In genomic region chr11:11811906-11812480, GRCm38 (mm10) we compare ENCODE assay signal across 8 mouse cellular contexts. TPM values are rescaled to one million over a fixed set of nuclear protein-coding genes. Genes with fewer than 3 reads are reported as not detected.
DNase-seq lines count a peak whose midpoint lies in the region; ATAC-seq lines count a peak whose summit lies in the region.

No protein-coding gene starts in this region.

- peaks cover 26% of the 10 kb centered on the region for H3K4me1 ChIP-seq in limb, embryonic 13.5 days
- H3K4me1 ChIP-seq in midbrain, embryonic 14.5 days (ENCODE audit: control insufficient read depth, insufficient read depth, low read length) = peaks cover 5% of the 10 kb centered on the region; the same call in 1 of the 2 replicates

- H3K9me3 ChIP-seq in limb, embryonic 13.5 days = no peaks in the 10 kb centered on the region
- no peaks in the 10 kb centered on the region for H3K9me3 ChIP-seq in midbrain, embryonic 14.5 days (ENCODE audit: control insufficient read depth, low read length)

- ATAC-seq in limb, embryonic 13.5 days (ENCODE audit: low FRiP score, low read depth) = no peak
- ATAC-seq in midbrain, embryonic 14.5 days (ENCODE audit: low FRiP score, low TSS enrichment) = no peak

- H3K4me3 ChIP-seq in limb, embryonic 13.5 days = no peak overlapping the region
- no peak overlapping the region for H3K4me3 ChIP-seq in midbrain, embryonic 14.5 days (replicated peaks; ENCODE audit: low read depth, low read length)

- no peaks in the 10 kb centered on the region for H3K27me3 ChIP-seq in limb, embryonic 13.5 days
- H3K27me3 ChIP-seq in midbrain, embryonic 14.5 days (ENCODE audit: control insufficient read depth, insufficient read depth, low read length) = no peaks in the 10 kb centered on the region

- no peaks in the 10 kb centered on the region for H3K36me3 ChIP-seq in limb, embryonic 13.5 days
- no peaks in the 10 kb centered on the region for H3K36me3 ChIP-seq in midbrain, embryonic 14.5 days (ENCODE audit: control insufficient read depth, insufficient read depth, low read length)

- H3K27ac ChIP-seq in limb, embryonic 13.5 days = no peak overlapping the region
- 0 out of 2 replicates have a peak overlapping the region, but pooled peaks have one; percentile 21 for H3K27ac ChIP-seq in midbrain, embryonic 14.5 days (replicated peaks; ENCODE audit: low read depth, low read length)

- intact Hi-C loops in gastrocnemius, postnatal 36 days (cut with DNase I) = loop anchor here (5.0 kb wide), 1 partner anchor 475 kb away; no protein-coding TSS in a partner anchor

- H3K4me2 ChIP-seq in limb, embryonic 13.5 days (replicated peaks) = peak overlapping the region; percentile 40; the same call in 1 of the 2 replicates
- H3K4me2 ChIP-seq in midbrain, embryonic 14.5 days (ENCODE audit: low read length) = peak overlapping the region; percentile 35

- WGBS in limb, embryonic 13.5 days = 23% methylated on average over 9 of the region's 9 CpGs
- 22% methylated on average over 9 of the region's 9 CpGs for whole genome bisulfite sequencing in midbrain, embryonic 14.5 days

- DNase-seq in urinary bladder, postnatal 14 days (ENCODE audit: low spot score) = peak; percentile 79
- no peak for DNase-seq in urinary bladder, adult 2 months (ENCODE audit: low spot score)
- DNase-seq in embryo, embryonic 11.5 days (ENCODE audit: low read depth, low spot score) = peak; percentile 84
- peak; percentile 58 to 61 for DNase-seq in gastrocnemius, postnatal 36 days
- peak; percentile 74 for DNase-seq in kidney, adult 18-20 months
- DNase-seq in midbrain, embryonic 14.5 days = peak; percentile 93
- peak; percentile 53 to 68 for DNase-seq in spleen, postnatal 14 days (ENCODE audit: low spot score in 2 of 2)

- H3K9ac ChIP-seq in limb, embryonic 13.5 days = no peak overlapping the region
- 0 out of 2 replicates have a peak overlapping the region, but pooled peaks have one; percentile 10 for H3K9ac ChIP-seq in midbrain, embryonic 14.5 days (replicated peaks; ENCODE audit: low read length)

RNA-seq across cellular contexts. Expression of gene Fignl1, which starts 3.2 kb away (rescaled TPM):
- 0.66 and 1.2 TPM in 2 replicates for polyA plus RNA-seq in urinary bladder, adult 2 months (2012; rRNA removed)
- under 1 TPM; 0.30 to 0.36 TPM for total RNA-seq in gastrocnemius, postnatal 36 days (2021)
- polyA plus RNA-seq in limb, embryonic 13.5 days (2015; fragmentation: Nextera tagmentation; extraction: Ambion mirVana) = 53.9 and 57.4 TPM in 2 replicates
- polyA plus RNA-seq in midbrain, embryonic 14.5 days (2014; fragmentation: Nextera tagmentation; extraction: Ambion mirVana) = 7.1 and 16.3 TPM in 2 replicates
